Mouse (Mus musculus): ENCODE measurements around the gene Dtx3l. TPM values are rescaled to one million over a fixed set of nuclear protein-coding genes. Genes with fewer than 3 reads are reported as not detected.
"Not testable (repeated sequence)": the region's sequence is repeated elsewhere in the genome, so short reads cannot be mapped to it uniquely, and the experiment has no call there.

Dtx3l gene
- 1 to 10 TPM; 3.2 to 4.3 (median 4.1) TPM for total RNA-seq (2022)

DNA sequence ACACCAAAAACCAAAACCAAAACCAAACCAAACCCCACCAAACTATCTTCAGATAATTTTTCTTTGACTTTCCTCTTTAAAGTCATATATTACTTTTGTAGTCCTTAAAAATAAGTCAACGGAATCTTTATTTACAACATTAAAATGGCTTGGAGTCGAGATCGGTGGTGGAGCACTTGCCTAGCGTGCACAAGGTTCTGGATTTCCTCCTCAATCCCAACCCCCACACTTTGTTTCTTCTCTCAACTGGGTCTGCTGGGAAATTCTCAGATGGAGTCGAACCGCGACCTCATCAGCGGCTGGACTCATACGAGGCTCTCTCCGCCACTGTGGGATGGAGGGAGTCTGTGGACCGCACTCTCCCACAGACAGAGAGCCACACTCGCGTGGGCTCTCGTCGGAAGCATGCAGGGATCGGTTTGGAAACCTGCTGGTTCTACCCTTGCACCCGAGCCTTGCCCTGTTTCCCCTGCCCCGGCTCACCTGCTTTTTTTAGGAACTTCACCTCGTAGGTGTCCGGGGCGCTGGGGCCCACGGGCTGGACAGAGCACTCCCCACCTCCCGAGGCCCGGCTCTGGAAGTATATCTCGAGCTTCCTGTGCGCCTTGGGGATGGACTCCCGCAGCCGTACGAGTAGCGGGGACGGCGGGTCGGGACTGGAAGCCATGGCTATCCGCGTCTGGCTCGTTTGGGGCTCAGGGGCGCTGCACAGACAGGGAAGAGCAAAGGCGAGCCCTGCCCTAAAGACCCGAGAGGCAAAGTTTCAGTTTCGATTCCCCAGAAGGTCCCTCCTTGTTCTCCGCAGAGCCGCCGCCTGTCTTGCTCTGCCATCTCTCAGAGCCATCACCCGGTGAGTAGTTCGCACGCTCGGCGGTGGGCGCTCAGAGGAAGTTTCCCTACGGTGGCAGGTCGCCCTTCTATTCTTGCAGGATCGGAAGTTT, at the start of gene Dtx3l, which contains the start of gene Parp9:
Gene Dtx3l, minus strand, starts transcription at position 941 of the 941 bp plus-strand sequence.
Gene Parp9, plus strand, starts transcription at position 260 of the 941 bp plus-strand sequence.
- peak; percentile 25 to 36 for DNase-seq (ENCODE audit: low spot score in 2 of 2)

DNA sequence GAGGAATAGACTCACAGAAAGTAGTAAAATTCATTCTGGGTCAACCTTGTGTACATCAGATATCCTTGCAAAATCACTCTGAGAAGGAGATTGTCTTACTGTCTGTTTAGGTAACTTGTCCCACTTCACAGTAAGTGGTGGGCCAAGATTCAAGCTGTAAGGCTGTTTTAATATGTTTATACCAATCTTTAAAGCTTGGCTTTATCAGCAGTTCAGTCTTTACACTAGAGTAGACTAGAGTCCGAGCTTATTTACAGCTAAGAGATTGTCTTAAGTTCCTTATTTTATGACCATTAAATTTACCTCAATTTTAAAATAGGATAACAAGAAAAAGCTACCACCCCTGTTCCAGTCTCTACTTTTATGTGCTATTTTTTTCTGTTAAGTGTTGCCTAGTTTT, 49.0 kb upstream of the Dtx3l start:
- no peak for DNase-seq (ENCODE audit: low spot score in 2 of 2)

DNA sequence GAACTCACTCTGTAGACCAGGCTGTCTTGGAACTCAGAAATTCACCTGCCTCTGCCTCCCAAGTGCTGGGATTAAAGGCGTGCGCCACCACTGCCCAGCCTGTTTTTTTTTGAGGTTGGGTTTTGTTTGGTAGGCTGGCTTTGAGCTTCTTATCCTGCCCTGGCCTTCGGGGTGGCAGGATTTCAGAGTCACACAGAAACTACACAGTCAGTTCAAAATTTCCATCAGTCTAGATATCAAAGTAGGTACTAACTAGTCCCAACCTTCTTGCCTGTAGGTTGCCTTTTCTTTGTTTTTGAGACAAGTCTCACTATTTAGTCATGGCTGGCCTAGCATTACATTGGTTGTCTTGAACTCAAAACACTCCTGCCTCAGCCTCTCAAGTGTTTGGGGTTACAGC, 45.5 kb upstream of the Dtx3l start:
- DNase-seq (ENCODE audit: low spot score in 2 of 2) = no peak

DNA sequence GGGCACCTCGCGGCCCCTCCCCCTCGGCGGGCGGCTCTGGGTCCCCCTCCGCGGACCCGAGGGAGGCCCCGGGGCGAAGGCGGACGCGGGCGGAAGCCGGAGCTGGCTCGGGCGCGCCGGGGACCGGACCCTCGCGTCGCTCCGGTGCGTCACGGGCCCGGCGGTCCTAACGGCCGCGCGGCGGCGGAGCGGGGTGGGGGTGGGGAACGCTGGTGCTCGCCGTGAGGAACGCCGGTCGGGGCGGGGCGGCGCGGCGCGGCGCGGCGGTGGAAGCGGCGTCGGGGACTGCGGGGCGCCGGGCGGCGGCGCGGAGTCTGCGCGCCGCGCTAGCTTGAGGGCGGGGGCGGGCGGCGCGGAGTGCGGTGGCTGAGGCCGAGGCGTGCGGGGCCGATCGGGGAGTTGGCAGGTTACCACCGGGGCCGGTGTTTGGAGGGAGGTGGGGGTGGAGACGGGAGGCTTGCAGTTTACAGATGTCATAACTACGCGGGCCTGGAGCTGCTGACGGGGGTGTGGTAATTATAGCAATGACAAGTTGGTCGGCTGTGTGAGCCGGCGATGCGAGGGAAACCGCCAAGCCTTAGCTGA, 44.7 kb upstream of the Dtx3l start:
- peak; percentile 48 to 72 for DNase-seq (ENCODE audit: low spot score in 2 of 2)

DNA sequence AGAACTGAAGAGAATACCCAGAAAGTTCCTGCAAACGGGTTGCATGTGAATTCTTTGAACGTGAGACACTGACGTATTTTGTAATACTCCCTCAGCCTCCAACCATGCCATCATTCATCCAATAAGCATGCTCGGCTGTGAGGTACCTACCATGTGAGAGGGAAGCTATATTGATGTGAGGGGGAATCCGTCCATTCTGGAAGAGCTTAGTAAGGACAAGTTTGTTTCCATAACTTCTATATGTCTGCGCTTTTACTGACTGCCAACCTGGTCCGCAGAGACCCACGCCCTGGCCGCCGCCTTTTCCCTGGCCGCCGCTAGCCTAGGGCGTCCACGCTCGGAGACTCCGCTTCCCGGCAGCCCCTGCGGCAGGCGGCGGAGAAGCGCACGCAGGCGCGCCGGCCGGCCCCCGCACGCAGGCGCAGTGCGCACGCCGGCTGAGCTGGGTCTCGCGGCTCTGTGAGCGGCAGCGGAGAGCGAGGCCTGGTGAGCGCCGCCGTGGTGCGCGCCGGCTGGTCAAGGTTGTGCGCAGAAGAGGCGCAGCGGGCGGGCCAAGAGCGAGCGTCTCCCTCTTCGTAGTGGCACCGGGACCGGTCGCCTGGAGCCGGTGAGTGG, 44.1 kb upstream of the Dtx3l start:
- DNase-seq (ENCODE audit: low spot score in 2 of 2) = peak; percentile 84 to 88

DNA sequence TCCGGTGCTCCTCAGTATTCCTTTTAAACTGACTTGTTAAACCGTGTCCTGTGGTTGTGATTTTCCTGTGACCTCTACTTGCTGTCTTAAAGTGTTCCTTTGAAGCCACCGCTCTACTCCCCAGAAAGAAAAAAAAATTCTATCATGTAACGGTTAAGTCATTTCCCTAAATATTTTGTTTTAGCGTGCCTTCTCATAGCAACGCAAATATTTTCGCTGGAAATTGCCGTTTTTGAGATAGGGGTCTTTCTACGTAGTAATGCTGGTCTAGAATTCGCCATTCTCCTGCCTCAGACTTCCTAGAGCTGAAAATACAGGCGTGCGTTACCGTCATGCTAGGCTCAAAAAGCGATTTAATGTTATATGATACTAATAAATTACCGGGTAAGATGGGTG, 43.6 kb upstream of the Dtx3l start:
- DNase-seq (ENCODE audit: low spot score in 2 of 2) = no peak

DNA sequence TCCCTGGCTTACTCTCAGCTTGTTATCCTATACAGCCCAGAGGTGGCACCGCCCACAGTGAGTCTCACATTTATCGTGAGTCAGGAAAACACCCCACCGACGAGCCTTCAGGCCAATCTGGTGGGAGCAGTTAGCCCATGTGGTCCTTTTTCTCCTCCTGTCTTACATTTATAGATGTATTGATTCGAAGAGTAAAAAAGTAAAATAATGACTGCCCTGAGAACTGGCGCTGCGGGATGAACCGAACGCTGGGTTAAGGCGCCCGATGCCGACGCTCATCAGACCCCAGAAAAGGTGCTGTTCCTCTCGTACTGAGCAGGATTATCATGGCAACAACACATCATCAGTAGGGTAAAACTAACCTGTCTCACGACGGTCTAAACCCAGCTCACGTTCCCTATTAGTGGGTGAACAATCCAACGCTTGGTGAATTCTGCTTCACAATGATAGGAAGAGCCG, 42.4 kb upstream of the Dtx3l start:
- peak; percentile 100 for DNase-seq (ENCODE audit: low spot score in 2 of 2)

DNA sequence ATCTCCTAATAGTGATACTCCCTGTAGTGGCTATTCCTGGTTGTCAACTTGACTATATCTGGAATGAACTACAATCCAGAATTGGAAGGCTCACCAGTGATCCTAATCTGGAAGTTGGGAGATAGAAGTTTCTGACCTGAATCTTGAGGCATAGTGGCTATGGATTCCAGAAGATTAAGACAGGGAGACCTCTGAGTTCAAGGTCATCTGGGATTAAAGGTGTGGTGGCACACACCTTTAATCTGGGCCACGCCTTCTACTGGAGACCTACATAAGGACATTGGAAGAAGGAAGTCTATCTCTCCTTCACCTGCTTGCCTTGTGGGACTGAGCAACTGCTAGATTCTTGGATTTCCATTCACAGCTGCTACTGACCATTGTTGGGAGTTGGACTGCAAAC, 39.5 kb upstream of the Dtx3l start, which contains the start of gene Kpna1:
Gene Kpna1, plus strand, starts transcription at position 301 of the 400 bp plus-strand sequence.
- not testable (repeated sequence) for DNase-seq (ENCODE audit: low spot score in 2 of 2)

DNA sequence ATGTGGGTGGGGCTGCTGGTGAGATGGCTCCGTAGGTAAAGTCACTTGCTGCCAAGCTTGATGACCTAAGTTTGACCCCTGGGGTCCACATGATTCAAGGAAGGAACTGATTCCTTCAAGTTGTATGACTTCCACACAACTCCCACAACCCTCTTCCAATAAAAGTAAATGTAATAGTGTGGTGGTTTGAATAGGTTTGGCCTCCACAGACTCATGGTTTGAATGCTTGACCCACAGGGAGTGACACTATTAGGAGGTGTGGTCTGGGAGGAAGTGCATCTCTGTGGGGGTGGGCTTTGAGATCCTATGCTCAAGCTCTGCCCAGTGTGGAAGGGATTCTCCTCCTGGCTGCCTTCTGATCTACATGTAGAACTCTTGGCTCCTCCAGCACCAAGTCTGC, 35.1 kb upstream of the Dtx3l start:
- no peak for DNase-seq (ENCODE audit: low spot score in 2 of 2)

DNA sequence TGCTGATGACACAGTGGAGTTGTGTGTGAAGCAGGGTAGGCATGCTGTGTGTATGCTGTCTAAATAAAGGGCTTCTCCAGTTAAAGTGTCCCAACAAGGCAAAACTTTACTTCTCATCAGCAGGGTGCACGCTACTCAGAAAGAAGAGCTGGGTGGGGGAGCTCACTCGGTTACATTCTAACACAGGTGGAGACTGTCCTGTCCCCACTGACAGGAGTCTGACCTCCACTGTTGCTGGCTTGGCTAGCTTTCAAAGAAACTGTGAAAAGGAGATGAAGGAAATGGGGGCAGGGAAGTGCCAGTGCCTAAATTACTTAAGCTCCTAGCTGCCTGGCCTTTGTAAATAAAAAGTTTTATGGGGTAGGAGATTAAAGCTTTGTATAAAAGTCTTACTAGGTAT, 29.2 kb upstream of the Dtx3l start:
- no peak for DNase-seq (ENCODE audit: low spot score in 2 of 2)

DNA sequence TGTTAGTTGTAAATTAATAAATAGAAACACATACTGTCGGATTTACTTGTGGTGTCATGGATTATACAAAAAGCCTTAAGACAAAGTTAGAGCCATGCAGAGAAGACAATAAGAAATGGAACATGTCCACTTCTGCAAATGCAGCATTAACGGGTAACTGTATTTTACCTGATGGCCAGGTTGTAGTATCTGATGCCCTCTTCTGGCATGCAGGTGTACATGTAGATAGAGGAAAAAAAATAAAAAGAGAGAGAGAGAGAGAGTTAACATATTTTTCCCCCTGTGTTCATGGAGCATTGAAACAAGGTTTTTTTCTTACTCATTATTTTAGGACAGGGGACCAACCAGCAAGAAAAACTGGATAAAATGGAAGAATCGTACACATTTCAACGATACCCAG, 28.4 kb upstream of the Dtx3l start:
- no peak for DNase-seq (ENCODE audit: low spot score in 2 of 2)

DNA sequence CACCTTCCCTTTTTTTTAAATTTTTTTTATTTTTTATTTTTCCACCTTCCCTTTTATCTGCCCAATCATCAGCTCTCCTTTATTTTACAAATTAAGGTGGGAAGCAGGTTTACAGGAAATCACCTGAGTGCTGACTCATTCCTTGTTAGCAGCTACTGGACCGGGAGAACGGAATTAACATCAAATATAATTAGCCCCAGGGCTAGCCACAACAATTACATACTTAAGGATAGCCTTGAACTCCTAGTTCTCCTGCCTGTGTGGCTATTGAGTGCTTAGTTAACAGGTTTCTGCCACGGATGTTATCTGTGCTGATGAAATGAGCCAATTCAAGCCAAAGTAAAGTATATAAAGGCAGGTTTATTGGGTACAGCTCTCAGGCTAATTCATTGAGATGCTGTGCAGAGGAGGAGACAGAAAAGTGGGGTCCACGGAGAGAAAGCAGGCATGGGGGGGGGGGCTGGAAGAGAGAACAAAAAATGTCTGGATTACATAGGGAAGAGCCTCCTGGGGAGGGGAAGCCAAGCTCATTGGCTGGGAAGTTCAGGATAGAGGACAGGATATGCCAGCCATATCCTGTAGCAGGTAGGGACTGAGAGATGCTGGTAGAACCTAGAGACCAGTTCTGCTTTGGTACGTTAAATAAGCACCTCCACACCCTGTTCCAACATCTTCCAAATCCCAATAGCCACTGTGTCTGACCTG, 27.6 kb upstream of the Dtx3l start:
- DNase-seq (ENCODE audit: low spot score in 2 of 2) = no peak

DNA sequence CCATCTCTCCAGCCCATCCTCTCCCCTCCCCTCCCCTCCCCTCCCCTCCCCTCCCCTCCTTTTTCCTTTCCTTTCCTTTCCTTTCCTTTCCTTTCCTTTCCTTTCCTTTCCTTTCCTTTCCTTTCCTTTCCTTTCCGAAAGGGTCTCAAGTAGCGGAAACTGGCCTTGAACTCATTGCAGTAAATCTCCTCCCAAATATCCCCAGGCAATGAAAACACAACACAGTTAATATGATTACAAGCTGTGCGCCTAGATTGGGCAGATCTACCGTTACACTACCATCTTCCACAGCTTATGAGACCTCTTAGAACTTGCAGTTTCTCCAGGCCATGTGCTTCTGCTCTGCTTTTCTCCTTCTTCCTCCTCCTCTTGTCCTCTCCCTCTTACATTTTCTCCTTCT, 27.0 kb upstream of the Dtx3l start:
- not testable (repeated sequence) for DNase-seq (ENCODE audit: low spot score in 2 of 2)

DNA sequence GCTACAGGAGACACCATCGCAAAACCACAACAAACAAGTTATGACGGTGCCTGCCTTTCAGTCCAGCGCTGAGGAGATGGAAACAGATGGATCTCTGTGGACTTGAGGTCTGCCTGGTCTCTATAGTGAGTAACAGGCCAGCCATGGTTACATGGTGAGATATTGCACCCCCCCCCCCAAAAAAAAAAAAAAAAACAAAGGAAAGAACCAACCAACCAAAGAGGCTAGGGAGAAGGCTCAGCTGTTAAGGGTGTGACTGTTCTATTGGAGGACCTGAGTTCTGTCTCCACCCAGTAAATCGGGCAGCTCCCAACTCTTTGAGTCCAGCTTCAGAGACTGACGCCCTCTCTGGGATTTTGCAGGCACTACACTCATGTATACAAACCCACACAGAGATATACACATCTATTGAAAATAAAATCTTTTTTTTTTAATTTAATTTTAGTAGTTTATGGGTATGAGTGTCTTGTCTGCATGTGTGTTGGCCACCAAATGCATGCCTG, 13.7 kb upstream of the Dtx3l start:
- DNase-seq (ENCODE audit: low spot score in 2 of 2) = no peak

DNA sequence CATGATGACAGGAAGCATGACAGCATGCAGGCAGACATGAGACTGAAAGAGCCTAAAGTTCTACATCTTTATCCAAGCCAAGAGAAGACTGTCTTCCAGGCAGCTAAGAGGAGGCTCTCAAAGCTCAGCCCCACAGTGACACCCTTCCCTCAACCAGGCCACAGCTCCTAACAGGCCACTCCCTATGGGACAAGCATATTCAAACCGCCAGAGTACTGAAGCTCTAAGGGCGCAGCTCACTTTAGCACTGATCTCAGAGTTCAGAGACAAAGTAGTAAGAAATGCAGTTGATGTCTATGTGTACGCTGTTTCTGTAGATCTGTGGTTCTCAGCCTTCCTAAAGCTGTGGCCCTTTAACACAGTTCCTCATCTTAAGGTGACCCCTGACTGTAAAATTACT, 12.3 kb upstream of the Dtx3l start:
- no peak for DNase-seq (ENCODE audit: low spot score in 2 of 2)

DNA sequence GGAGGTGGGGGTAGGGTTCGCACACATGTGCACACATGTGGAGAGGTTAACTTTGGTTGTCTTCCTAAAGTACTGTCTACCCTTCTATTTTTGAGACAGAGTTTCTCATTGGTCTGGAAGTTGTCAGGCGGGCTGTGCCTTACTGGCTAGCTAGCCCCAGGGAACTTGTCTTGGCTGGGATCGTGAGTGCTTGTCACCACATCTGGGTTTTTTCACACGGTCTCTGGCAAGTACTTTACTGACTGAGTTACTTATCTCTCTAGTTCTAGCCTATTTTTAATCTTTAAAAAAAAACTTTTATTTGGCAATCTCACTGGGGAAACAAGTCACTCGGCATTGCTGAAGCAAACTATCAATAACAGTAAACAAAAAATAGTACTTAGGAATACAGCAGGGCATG, 10.3 kb upstream of the Dtx3l start:
- DNase-seq (ENCODE audit: low spot score in 2 of 2) = no peak

DNA sequence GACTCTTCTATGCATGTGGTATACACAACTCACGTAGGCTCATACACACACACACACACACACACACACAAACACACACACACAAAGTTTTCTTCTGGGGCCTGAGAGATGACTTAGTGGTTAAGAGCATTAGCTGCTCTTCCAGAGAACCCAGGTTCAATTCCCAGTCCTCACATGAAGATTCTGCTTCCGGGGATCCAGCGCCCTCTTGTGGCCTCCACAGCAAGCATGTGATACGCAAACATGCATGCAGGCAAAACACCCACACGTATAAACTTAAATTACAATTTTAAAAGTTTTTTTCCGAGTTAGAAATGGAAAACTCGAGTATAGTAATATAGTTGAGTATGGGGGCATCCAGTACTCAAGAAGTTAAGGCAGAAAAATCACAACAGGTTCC, 2.4 kb upstream of the Dtx3l start:
- no peak for DNase-seq (ENCODE audit: low spot score in 2 of 2)

DNA sequence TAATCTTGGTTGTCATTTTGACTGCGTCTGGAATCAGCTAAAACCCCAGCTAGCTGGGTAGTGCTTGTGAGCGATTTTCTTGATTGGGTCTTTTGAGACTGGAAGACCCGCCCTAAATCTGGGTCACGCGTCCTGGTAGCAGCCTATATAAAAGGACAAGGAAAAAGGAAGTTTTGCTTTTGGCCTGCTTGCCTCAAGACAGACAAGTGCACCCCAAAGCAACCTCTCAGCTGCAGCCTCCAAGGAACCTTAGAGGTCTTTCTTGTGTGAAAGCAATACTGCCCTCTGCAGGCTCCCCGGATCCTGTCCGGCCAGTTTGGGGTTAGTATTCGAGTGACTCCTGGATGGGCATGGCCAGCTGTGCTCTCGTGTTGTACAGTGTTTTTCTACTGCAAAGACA, 739 bp upstream of the Dtx3l start:
- DNase-seq (ENCODE audit: low spot score in 2 of 2) = peak; percentile 81 to 84

DNA sequence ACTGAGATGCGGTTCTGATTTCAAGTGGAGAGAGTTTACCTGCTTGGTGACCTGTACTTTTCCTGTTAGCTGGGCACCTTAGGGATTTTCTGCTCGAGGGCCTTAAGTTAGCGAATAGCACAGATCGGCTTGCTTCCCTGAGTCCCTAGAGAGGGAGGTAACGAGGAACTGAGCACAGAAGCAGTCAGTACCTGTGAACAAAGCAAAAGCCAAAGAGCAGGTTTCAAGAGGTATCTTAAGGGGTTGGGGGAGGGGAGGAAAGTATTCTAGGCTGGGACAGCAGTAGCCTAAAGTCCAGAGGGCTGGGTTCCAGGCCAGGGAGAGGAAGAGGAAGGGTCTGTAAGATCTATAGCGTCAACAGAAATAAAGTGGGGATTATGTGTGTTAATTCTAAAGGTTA, 310 bp upstream of the Dtx3l start:
- DNase-seq (ENCODE audit: low spot score in 2 of 2) = no peak

DNA sequence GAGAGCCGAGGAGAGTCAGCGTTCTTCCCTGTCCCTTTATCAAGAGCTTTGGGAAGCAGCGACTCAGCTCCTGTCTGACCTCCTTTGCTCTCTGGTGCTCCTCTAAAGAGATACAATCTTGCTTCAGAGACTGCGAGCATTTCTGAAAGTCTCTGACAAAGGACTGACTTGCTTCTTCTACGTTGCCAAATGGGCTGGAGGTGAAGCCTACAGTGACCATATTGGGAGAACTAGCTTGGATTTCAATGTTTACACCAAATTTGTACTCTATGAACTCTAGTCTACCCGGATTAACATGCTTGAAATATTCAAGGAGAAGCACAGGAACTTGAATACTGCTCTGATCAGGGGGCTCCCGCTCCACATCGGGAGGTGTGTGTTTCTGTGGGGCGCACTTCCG, 5.8 kb downstream of the Dtx3l start:
- DNase-seq (ENCODE audit: low spot score in 2 of 2) = no peak
